Mouse (Mus musculus): ENCODE data around the gene Drd5.

The Drd5 gene

DNA sequence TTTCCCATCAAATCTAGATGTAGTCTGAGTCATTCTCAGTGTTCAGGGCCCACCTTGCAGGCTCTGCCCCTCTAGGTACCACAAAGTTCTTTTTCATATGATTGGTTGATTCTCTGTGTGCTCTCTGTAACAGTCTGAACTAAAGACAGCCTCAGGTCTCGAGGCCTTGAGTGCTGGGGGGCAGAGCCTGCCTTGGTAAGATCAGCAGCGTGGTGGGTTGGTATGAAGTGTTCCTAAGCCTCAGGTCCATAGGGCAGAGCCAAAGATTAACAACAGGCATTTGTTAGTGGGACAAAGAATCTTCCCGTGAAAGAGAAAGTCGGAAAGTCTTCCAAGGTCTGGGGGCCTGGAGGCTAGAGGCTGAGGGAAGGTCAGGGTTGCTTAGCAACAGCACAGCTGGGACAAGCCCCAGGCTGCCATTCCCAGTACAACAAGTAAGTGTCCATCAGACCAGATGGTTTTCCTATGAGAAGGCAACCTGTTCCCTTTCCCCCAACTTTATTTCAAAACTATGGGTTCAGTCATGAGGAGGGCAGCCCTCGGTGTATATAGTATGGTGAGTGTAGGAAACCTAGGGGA is 31.3 kb downstream of the Drd5 start:
- DNase-seq (ENCODE audit: low read depth, low spot score) = no peak

DNA sequence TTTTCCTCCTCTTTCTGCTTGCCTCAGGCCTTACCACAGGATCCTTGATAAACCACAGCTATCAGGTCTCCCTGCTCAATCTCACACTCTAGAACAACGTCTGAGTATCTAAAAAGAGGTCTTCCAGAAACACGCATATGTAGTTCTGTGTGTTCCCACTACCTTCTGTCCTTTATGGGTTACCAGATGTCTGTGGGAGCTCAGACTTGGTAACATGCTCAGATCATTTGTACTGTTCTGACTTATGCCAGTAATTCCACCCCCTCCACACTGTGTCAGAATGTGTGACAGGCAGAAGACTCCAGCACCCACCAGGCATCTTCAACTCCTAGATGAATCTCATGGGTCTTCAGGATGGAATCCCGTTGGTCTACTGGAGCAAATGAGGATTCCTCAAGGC is 37.8 kb downstream of the Drd5 start:
- DNase-seq (ENCODE audit: low read depth, low spot score) = no peak

DNA sequence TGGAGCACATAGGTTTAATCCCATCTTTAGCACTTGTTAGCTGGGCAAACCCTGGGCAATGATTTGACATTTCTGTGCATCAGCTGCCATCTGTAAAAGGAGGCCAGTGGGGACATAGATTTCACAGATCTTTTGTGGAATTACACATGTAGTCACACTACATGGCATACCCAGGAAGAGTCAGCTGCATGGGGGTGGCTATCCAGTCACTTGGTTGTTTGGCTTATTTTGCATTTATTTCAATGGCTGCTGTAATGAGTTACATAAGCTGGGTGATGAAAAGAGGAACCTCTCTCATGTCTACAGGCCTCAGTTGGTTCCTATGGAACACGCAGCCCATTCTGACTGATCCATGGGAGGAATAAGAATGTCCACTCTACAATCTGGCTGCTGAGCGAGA is 40.5 kb downstream of the Drd5 start:
- DNase-seq (ENCODE audit: low read depth, low spot score) = no peak

DNA sequence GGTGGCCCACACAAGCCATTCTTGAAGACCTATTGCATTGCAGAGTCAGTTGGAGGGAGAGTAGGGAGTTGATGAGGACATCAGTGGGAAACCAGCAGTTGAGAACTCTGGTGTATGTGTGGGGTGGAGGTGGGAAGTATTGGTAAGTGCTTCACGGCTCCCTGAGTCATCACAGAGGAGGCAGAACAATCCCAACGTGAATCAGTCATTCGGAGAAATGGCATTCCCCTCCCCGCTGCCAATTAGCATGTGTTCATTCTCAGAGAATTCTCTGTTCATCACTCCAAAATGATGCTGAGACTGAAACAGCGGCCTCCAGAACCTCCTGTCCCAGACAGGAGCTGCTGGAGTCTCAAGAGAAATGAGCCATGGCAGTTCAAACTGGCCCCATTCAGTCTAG is 45.2 kb downstream of the Drd5 start:
- no peak for DNase-seq (ENCODE audit: low read depth, low spot score)

DNA sequence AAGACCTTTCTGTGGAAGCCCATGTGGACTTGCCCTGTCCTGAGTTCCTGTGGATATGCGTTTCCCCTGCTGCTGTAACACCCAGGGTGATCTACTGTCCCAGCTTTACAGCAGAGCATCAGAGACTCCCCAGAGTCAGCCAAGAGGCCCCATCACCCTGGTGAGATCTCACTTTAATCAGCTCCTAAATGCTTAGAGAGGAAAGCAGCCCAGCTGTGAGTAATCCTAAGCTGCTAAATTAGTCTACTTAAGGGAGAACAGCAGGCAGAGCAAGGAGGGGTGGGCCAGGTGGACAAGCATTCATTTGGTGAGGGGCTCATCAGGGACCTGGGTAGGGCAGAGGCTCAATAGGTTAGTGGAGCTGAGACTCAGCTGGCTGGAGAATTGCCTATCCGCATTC is 46.4 kb downstream of the Drd5 start:
- DNase-seq (ENCODE audit: low read depth, low spot score) = no peak

DNA sequence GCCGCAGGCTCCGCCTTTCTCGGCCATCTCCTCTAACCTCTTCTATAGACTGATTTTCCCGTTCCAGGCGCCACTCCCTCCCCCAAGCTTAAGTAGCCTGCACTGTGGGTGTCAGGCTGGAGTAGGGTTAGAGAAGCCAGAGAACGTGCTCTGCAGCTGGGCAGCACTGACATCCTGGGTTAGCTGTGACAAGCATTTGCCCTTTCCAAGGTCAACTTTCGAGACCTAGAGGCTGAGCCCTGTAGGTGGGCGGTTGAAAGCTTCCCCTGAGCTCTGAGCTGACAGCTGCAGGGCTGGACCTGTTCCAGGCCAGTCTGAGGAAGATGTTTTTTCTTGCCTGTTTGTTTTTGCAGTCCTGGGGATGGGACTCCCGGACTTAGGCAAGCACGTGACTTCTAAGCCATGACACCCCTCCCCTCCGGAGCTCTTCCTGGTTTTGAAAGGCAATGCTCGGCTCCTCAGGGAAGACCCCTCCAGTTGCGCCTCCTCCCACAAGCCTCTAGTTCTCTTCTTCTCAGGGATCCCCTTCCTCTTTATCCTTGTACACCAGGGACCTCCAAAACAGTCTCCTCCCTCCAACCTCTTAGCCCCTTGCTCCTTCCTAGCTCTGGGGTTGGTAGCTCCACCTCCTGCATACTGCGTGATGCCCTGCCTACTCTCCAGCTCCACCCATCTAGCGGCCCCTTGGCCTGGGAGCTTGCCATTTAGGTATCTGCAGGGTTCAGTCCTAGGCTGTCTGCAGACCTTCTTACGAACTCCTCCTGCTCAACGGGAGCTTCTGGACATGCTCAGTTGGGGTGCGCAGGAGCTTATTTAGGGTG is 47.7 kb downstream of the Drd5 start:
- DNase-seq (ENCODE audit: low read depth, low spot score) = peak; percentile 5

DNA sequence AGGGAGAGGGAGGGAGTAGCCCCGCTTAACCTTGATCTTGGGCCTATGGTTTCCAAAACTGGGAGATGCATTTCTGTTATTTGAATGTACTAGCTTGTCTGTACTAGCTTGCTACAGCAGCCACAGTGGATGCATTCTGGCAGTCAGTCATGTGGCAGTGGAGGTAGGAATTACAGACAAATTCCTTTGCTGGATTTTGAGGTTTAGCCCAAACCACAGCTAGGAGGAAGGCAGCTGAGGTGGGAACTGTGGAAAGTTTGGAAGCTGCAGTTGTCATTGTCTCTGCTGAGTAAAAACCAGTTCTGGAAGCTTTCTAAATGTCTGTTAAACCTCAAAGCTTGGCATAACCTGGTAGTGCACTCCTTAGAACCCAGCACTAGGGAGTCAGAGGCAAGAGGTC is 52.1 kb downstream of the Drd5 start:
- no peak for DNase-seq (ENCODE audit: low read depth, low spot score)

Measured in CD4-positive, CD25-positive, alpha-beta regulatory T cell, adult 2 months (primary cell).